Mouse (Mus musculus): ENCODE measurements around the gene Cyb5d2. TPM values are rescaled to one million over a fixed set of nuclear protein-coding genes. Genes with fewer than 3 reads are reported as not detected.

Gene Cyb5d2
- polyA plus RNA-seq, 1 experiment from 2014 or later: 7.9 TPM

GRCm38 (mm10) chr11:72736320-72736719, 59.6 kb downstream of the Cyb5d2 start:
- peak; percentile 80 for ATAC-seq (replicated peaks; ENCODE audit: extremely low read depth, insufficient read depth, low FRiP score)
- Histone ChIP-seq H3K9ac (ENCODE audit: low read length) (no peak overlapping the region), H3K27ac (ENCODE audit: low read length) (peak overlapping the region; percentile 66), H3K36me3 (ENCODE audit: control insufficient read depth, insufficient read depth) (peaks cover 27% of the 10 kb centered on the region), H3K4me1 (ENCODE audit: control insufficient read depth, insufficient read depth, low read length) (peaks cover 12% of the 10 kb centered on the region), H3K4me2 (ENCODE audit: low read depth, low read length) (no peak overlapping the region), H3K9me3 (replicated peaks; ENCODE audit: control insufficient read depth, low read length) (no peaks in the 10 kb centered on the region), H3K27me3 (ENCODE audit: control insufficient read depth, insufficient read depth, low read length) (no peaks in the 10 kb centered on the region), H3K4me3 (ENCODE audit: low read length) (no peak overlapping the region)
- WGBS: 23% methylated on average over 1 of the region's 1 CpGs

- H3K27me3 ChIP-seq (ENCODE audit: control insufficient read depth, insufficient read depth, low read length): no peaks in the 10 kb centered on the region
- peaks cover 30% of the 10 kb centered on the region for H3K36me3 ChIP-seq (ENCODE audit: control insufficient read depth, insufficient read depth)
- H3K9me3 ChIP-seq (replicated peaks; ENCODE audit: control insufficient read depth, low read length): no peaks in the 10 kb centered on the region
- peak overlapping the region; percentile 37 for H3K27ac ChIP-seq (ENCODE audit: low read length)
- no peak overlapping the region for H3K4me2 ChIP-seq (ENCODE audit: low read depth, low read length)
- peaks cover 12% of the 10 kb centered on the region for H3K4me1 ChIP-seq (ENCODE audit: control insufficient read depth, insufficient read depth, low read length)
- H3K4me3 ChIP-seq (ENCODE audit: low read length): no peak overlapping the region
- H3K9ac ChIP-seq (ENCODE audit: low read length): no peak overlapping the region
- WGBS: 76% methylated on average over 2 of the region's 2 CpGs
- ATAC-seq (replicated peaks; ENCODE audit: extremely low read depth, insufficient read depth, low FRiP score): no peak
These were observed 60.5 kb downstream of the Cyb5d2 start for GRCm38 (mm10) chr11:72735519-72735860.

- 53% methylated on average over 4 of the region's 4 CpGs for WGBS
- H3K27ac ChIP-seq (ENCODE audit: low read length): peak overlapping the region; percentile 63
- H3K9me3 ChIP-seq (replicated peaks; ENCODE audit: control insufficient read depth, low read length): no peaks in the 10 kb centered on the region
- H3K27me3 ChIP-seq (ENCODE audit: control insufficient read depth, insufficient read depth, low read length): no peaks in the 10 kb centered on the region
- peaks cover 30% of the 10 kb centered on the region for H3K36me3 ChIP-seq (ENCODE audit: control insufficient read depth, insufficient read depth)
- H3K4me1 ChIP-seq (ENCODE audit: control insufficient read depth, insufficient read depth, low read length): peaks cover 12% of the 10 kb centered on the region
- no peak overlapping the region for H3K4me3 ChIP-seq (ENCODE audit: low read length)
- H3K4me2 ChIP-seq (ENCODE audit: low read depth, low read length): no peak overlapping the region
- ATAC-seq (replicated peaks; ENCODE audit: extremely low read depth, insufficient read depth, low FRiP score): peak; percentile 61
- no peak overlapping the region for H3K9ac ChIP-seq (ENCODE audit: low read length)
These were observed 61.0 kb downstream of the Cyb5d2 start for GRCm38 (mm10) chr11:72734840-72735518.

GRCm38 (mm10) chr11:72733736-72734135, 62.2 kb downstream of the Cyb5d2 start:
- 70% methylated on average over 3 of the region's 3 CpGs for WGBS
- peaks cover 40% of the 10 kb centered on the region for H3K36me3 ChIP-seq (ENCODE audit: control insufficient read depth, insufficient read depth)
- H3K9ac ChIP-seq (ENCODE audit: low read length): no peak overlapping the region
- H3K4me2 ChIP-seq (ENCODE audit: low read depth, low read length): no peak overlapping the region
- H3K27ac ChIP-seq (ENCODE audit: low read length): no peak overlapping the region
- no peaks in the 10 kb centered on the region for H3K9me3 ChIP-seq (replicated peaks; ENCODE audit: control insufficient read depth, low read length)
- peaks cover 12% of the 10 kb centered on the region for H3K4me1 ChIP-seq (ENCODE audit: control insufficient read depth, insufficient read depth, low read length)
- no peaks in the 10 kb centered on the region for H3K27me3 ChIP-seq (ENCODE audit: control insufficient read depth, insufficient read depth, low read length)
- no peak overlapping the region for H3K4me3 ChIP-seq (ENCODE audit: low read length)
- ATAC-seq (replicated peaks; ENCODE audit: extremely low read depth, insufficient read depth, low FRiP score): no peak

Other genes with a start within 250 kb of the Cyb5d2 start
- 0.54 and 1.0 TPM in 2 replicates for gene Spns3, start 245.6 kb downstream of the Cyb5d2 start, polyA plus RNA-seq (2015; fragmentation: Nextera tagmentation; extraction: Ambion mirVana)
- 59.2 and 67.2 TPM in 2 replicates for gene Ube2g1, start 188.9 kb downstream of the Cyb5d2 start, polyA plus RNA-seq (2015; fragmentation: Nextera tagmentation; extraction: Ambion mirVana)
- 16.1 and 17.9 TPM in 2 replicates for gene Ankfy1, start 106.1 kb downstream of the Cyb5d2 start, polyA plus RNA-seq (2015; fragmentation: Nextera tagmentation; extraction: Ambion mirVana)
- gene Zzef1, start 84 bp upstream of the Cyb5d2 start, polyA plus RNA-seq (2015; fragmentation: Nextera tagmentation; extraction: Ambion mirVana): 7.8 and 8.7 TPM in 2 replicates
- gene Atp2a3, start 165.0 kb upstream of the Cyb5d2 start, polyA plus RNA-seq (2015; fragmentation: Nextera tagmentation; extraction: Ambion mirVana): 9.0 and 14.9 TPM in 2 replicates
- gene P2rx1, start 203.0 kb upstream of the Cyb5d2 start, polyA plus RNA-seq (2015; fragmentation: Nextera tagmentation; extraction: Ambion mirVana): 3.0 and 5.6 TPM in 2 replicates
- 3.4 and 3.7 TPM in 2 replicates for gene Camkk1, start 222.9 kb upstream of the Cyb5d2 start, polyA plus RNA-seq (2015; fragmentation: Nextera tagmentation; extraction: Ambion mirVana)

Measured in heart, embryonic 16.5 days (tissue).